Mouse (Mus musculus): ENCODE data around the gene Foxd4. TPM values are rescaled to one million over a fixed set of nuclear protein-coding genes. Genes with fewer than 3 reads are reported as not detected.

Gene Foxd4
- polyA plus RNA-seq, 2 experiments: not detected

GRCm38 (mm10) chr19:24908385-24909155 is 7.6 kb upstream of the Foxd4 start:
- Histone ChIP-seq H3K27me3 (ENCODE audit: control insufficient read depth, insufficient read depth, low read length) (peaks cover 4% of the 10 kb centered on the region), H3K4me2 (ENCODE audit: low read depth) (no peak overlapping the region), H3K4me1 (replicated peaks; ENCODE audit: control insufficient read depth in 2 of 2, insufficient read depth in 2 of 2, low read length in 1 of 2) (no peaks in the 10 kb centered on the region), H3K27ac (no peak overlapping the region), H3K36me3 (replicated peaks; ENCODE audit: control insufficient read depth, insufficient read depth, low read depth) (no peaks in the 10 kb centered on the region), H3K4me3 (ENCODE audit: insufficient read depth in 1 of 2, low read depth in 2 of 2, low read length in 2 of 2) (no peak overlapping the region), H3K9ac (replicated peaks) (no peak overlapping the region), H3K9me3 (ENCODE audit: control insufficient read depth, low read length) (no peaks in the 10 kb centered on the region)
- no peak for DNase-seq (ENCODE audit: low read depth in 3 of 3, low spot score in 3 of 3)
- TF ChIP-seq EP300 (IDR thresholded peaks at IDR 0.05; ENCODE audit: low read depth): no peak
- no peak for TF ChIP-seq CTCF (IDR thresholded peaks at IDR 0.05; ENCODE audit: low read depth)
- 68% methylated on average over 3 of the region's 3 CpGs for WGBS (ENCODE audit: insufficient replicate concordance)
- no peak for ATAC-seq (ENCODE audit: insufficient read depth)

- no peak overlapping the region for H3K4me3 ChIP-seq (ENCODE audit: insufficient read depth in 1 of 2, low read depth in 2 of 2, low read length in 2 of 2)
- no peaks in the 10 kb centered on the region for H3K36me3 ChIP-seq (replicated peaks; ENCODE audit: control insufficient read depth, insufficient read depth, low read depth)
- H3K4me2 ChIP-seq (ENCODE audit: low read depth): no peak overlapping the region
- DNase-seq (ENCODE audit: low read depth in 3 of 3, low spot score in 3 of 3): no peak
- no peaks in the 10 kb centered on the region for H3K9me3 ChIP-seq (ENCODE audit: control insufficient read depth, low read length)
- WGBS (ENCODE audit: insufficient replicate concordance): 45% methylated on average over 4 of the region's 6 CpGs
- H3K27ac ChIP-seq: no peak overlapping the region
- H3K27me3 ChIP-seq (ENCODE audit: control insufficient read depth, insufficient read depth, low read length): peaks cover 12% of the 10 kb centered on the region
- TF ChIP-seq EP300 (IDR thresholded peaks at IDR 0.05; ENCODE audit: low read depth) (no peak), CTCF (IDR thresholded peaks at IDR 0.05; ENCODE audit: low read depth) (no peak)
- no peaks in the 10 kb centered on the region for H3K4me1 ChIP-seq (replicated peaks; ENCODE audit: control insufficient read depth in 2 of 2, insufficient read depth in 2 of 2, low read length in 1 of 2)
- no peak for ATAC-seq (ENCODE audit: insufficient read depth)
- H3K9ac ChIP-seq (replicated peaks): no peak overlapping the region
These were observed 6.7 kb upstream of the Foxd4 start for GRCm38 (mm10) chr19:24907655-24908054.

GRCm38 (mm10) chr19:24902821-24903220 is 1.8 kb upstream of the Foxd4 start:
- H3K4me2 ChIP-seq (ENCODE audit: low read depth): no peak overlapping the region
- H3K4me1 ChIP-seq (replicated peaks; ENCODE audit: control insufficient read depth in 2 of 2, insufficient read depth in 2 of 2, low read length in 1 of 2): no peaks in the 10 kb centered on the region
- H3K27me3 ChIP-seq (ENCODE audit: control insufficient read depth, insufficient read depth, low read length): peaks cover 60% of the 10 kb centered on the region
- ATAC-seq (ENCODE audit: insufficient read depth) (no peak), DNase-seq (ENCODE audit: low read depth in 3 of 3, low spot score in 3 of 3) (no peak)
- H3K27ac ChIP-seq: no peak overlapping the region
- WGBS (ENCODE audit: insufficient replicate concordance): 34% methylated on average over 2 of the region's 2 CpGs
- TF ChIP-seq EP300 (IDR thresholded peaks at IDR 0.05; ENCODE audit: low read depth) (no peak), CTCF (IDR thresholded peaks at IDR 0.05; ENCODE audit: low read depth) (no peak)
- no peaks in the 10 kb centered on the region for H3K9me3 ChIP-seq (ENCODE audit: control insufficient read depth, low read length)
- H3K36me3 ChIP-seq (replicated peaks; ENCODE audit: control insufficient read depth, insufficient read depth, low read depth): no peaks in the 10 kb centered on the region
- H3K9ac ChIP-seq (replicated peaks): no peak overlapping the region
- H3K4me3 ChIP-seq (ENCODE audit: insufficient read depth in 1 of 2, low read depth in 2 of 2, low read length in 2 of 2): no peak overlapping the region

GRCm38 (mm10) chr19:24902256-24902655 is 1.3 kb upstream of the Foxd4 start:
- ATAC-seq (ENCODE audit: insufficient read depth) (no peak), DNase-seq (ENCODE audit: low read depth in 3 of 3, low spot score in 3 of 3) (no peak)
- 2% methylated on average over 2 of the region's 2 CpGs for WGBS (ENCODE audit: insufficient replicate concordance)
- H3K9ac ChIP-seq (replicated peaks): no peak overlapping the region
- TF ChIP-seq CTCF (IDR thresholded peaks at IDR 0.05; ENCODE audit: low read depth): no peak
- no peak for TF ChIP-seq EP300 (IDR thresholded peaks at IDR 0.05; ENCODE audit: low read depth)
- no peak overlapping the region for H3K4me3 ChIP-seq (ENCODE audit: insufficient read depth in 1 of 2, low read depth in 2 of 2, low read length in 2 of 2)
- peaks cover 66% of the 10 kb centered on the region for H3K27me3 ChIP-seq (ENCODE audit: control insufficient read depth, insufficient read depth, low read length)
- H3K36me3 ChIP-seq (replicated peaks; ENCODE audit: control insufficient read depth, insufficient read depth, low read depth): no peaks in the 10 kb centered on the region
- no peak overlapping the region for H3K27ac ChIP-seq
- no peak overlapping the region for H3K4me2 ChIP-seq (ENCODE audit: low read depth)
- no peaks in the 10 kb centered on the region for H3K4me1 ChIP-seq (replicated peaks; ENCODE audit: control insufficient read depth in 2 of 2, insufficient read depth in 2 of 2, low read length in 1 of 2)
- H3K9me3 ChIP-seq (ENCODE audit: control insufficient read depth, low read length): no peaks in the 10 kb centered on the region

GRCm38 (mm10) chr19:24901666-24902065 is 669 bp upstream of the Foxd4 start:
- no peaks in the 10 kb centered on the region for H3K9me3 ChIP-seq (ENCODE audit: control insufficient read depth, low read length)
- WGBS (ENCODE audit: insufficient replicate concordance): 8% methylated on average over 3 of the region's 3 CpGs
- no peak overlapping the region for H3K4me2 ChIP-seq (ENCODE audit: low read depth)
- TF ChIP-seq CTCF (IDR thresholded peaks at IDR 0.05; ENCODE audit: low read depth) (no peak), EP300 (IDR thresholded peaks at IDR 0.05; ENCODE audit: low read depth) (no peak)
- H3K27me3 ChIP-seq (ENCODE audit: control insufficient read depth, insufficient read depth, low read length): peaks cover 72% of the 10 kb centered on the region
- ATAC-seq (ENCODE audit: insufficient read depth): no peak
- no peaks in the 10 kb centered on the region for H3K36me3 ChIP-seq (replicated peaks; ENCODE audit: control insufficient read depth, insufficient read depth, low read depth)
- no peak overlapping the region for H3K9ac ChIP-seq (replicated peaks)
- H3K4me1 ChIP-seq (replicated peaks; ENCODE audit: control insufficient read depth in 2 of 2, insufficient read depth in 2 of 2, low read length in 1 of 2): no peaks in the 10 kb centered on the region
- DNase-seq (ENCODE audit: low read depth in 3 of 3, low spot score in 3 of 3): no peak
- no peak overlapping the region for H3K4me3 ChIP-seq (ENCODE audit: insufficient read depth in 1 of 2, low read depth in 2 of 2, low read length in 2 of 2)
- no peak overlapping the region for H3K27ac ChIP-seq
